Mouse (Mus musculus) adrenal gland, postnatal 36 days (tissue): ENCODE measurements at regions not wholly inside any gene's neighbourhood (a gene's known extent, or its start where the extent isn't known, plus 50 kb on each side); places are given as distances from the start of the nearest gene placed in this dataset.
A peak's percentile ranks its signal among the peaks of the same experiment; 100 is the strongest.
"Not testable (repeated sequence)": the region's sequence is repeated elsewhere in the genome, so short reads cannot be mapped to it uniquely, and the experiment has no call there.

Experiments
- DNase-seq, 2 experiments: peaks; one replicate each; pipeline ENCODE4 v3.0.0; 2021; ENCODE audit warnings: mixed read lengths in 1 of 2

DNA sequence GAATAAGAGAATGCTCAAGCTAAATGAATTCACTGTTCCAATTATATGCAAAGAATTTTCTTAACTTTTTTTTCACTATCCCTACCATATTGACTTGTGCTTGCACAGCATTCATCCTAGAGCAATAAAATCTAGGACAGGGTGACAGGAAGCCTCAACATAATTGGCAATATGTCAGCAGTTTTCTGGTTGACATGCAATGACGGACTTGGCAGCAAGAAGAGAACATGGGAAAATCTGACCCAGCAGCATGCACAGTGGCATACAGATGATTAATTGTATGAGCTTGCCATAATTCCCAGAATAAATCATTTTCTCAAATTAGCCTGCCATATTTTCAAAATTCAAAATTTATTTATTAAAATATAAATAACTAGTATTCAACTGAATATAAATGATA lies 152.7 kb downstream of the Amy2a5 start:
- DNase-seq: no peak

GRCm38 (mm10) chr3:113090850-113091249 lies 167.8 kb downstream of the Amy2a5 start:
- not testable (repeated sequence) for DNase-seq

GRCm38 (mm10) chr3:113080704-113081103 lies 177.9 kb downstream of the Amy2a5 start:
- peak; percentile 12 to 47 for DNase-seq
